Mouse (Mus musculus) stomach, embryonic 16.5 days (tissue): ENCODE measurements around the gene Ccl8. TPM values are rescaled to one million over a fixed set of nuclear protein-coding genes. Genes with fewer than 3 reads are reported as not detected.

Experiments used
- ATAC-seq: fragments of 200-750 bp; cut with Nextera tagmentation; 2 replicates; pipeline ENCODE4 v1.8.0; 2017; ENCODE audit warnings: moderate number of reproducible peaks, moderate TSS enrichment; ENCODE audit not compliant: insufficient read depth, low FRiP score
- H3K27ac ChIP-seq: fragments of 300-500 bp; sonication (generic); 2 replicates; pipeline ENCODE4 v1.5.1; 2014; ENCODE audit warnings: low read length
- H3K27me3 ChIP-seq: fragments of 300-500 bp; sonication (generic); 2 replicates; pipeline ENCODE4 v1.6.1; 2014; ENCODE audit warnings: low read length, control low read depth, mixed read lengths; ENCODE audit not compliant: control insufficient read depth, insufficient read depth
- H3K36me3 ChIP-seq: fragments of 300-500 bp; sonication (generic); 2 replicates; pipeline ENCODE4 v1.6.1; 2014; ENCODE audit warnings: low read length; ENCODE audit not compliant: control insufficient read depth, insufficient read depth
- H3K4me1 ChIP-seq: fragments of 300-500 bp; sonication (generic); 2 replicates; pipeline ENCODE4 v1.6.1; 2014; ENCODE audit warnings: low read length, control low read depth, mixed read lengths; ENCODE audit not compliant: control insufficient read depth, insufficient read depth
- H3K4me2 ChIP-seq: fragments of 300-500 bp; sonication (generic); 2 replicates; pipeline ENCODE4 v1.6.1; 2014; ENCODE audit warnings: low read depth, low read length, mixed read lengths
- H3K4me3 ChIP-seq: fragments of 300-500 bp; sonication (generic); replicated peaks from 2 replicates; pipeline ENCODE4 v1.5.1; 2014; ENCODE audit warnings: mild to moderate bottlenecking, low read length
- H3K9ac ChIP-seq: fragments of 300-500 bp; sonication (generic); 2 replicates; pipeline ENCODE4 v1.6.1; 2014; ENCODE audit warnings: low read length
- H3K9me3 ChIP-seq: fragments of 300-500 bp; sonication (generic); replicated peaks from 2 replicates; pipeline ENCODE4 v1.6.1; 2016; ENCODE audit warnings: low read length, control low read depth; ENCODE audit not compliant: control insufficient read depth
- WGBS: fragments of 180-500 bp; shearing (Covaris S2); extraction: QIAGEN DNeasy Blood & Tissue Kit; methylation state at CpG from one replicate; pipeline ENCODE4 v1.1.7; 2014; 5-methylcytosine and 5-hydroxymethylcytosine counted together
- polyA plus RNA-seq: library from polyadenylated mRNA; unstranded; fragments of >200 nt; fragmentation: Nextera tagmentation; extraction: Ambion mirVana; gene quantifications from 2 replicates; pipeline ENCODE4 v1.2.1, GENCODE M21; 2015

Gene Ccl8
- polyA plus RNA-seq, 1 experiment from 2014 or later = not detected

- Histone ChIP-seq H3K9ac (no peak overlapping the region), H3K9me3 (no peaks in the 10 kb centered on the region), H3K27ac (no peak overlapping the region), H3K36me3 (no peaks in the 10 kb centered on the region), H3K4me2 (no peak overlapping the region), H3K4me3 (no peak overlapping the region), H3K4me1 (no peaks in the 10 kb centered on the region), H3K27me3 (no peaks in the 10 kb centered on the region)
- WGBS = 91% methylated on average over 3 of the region's 3 CpGs
- ATAC-seq = no peak
These were observed 30.6 kb upstream of the Ccl8 start for GRCm38 (mm10) chr11:82084360-82084759.

DNA sequence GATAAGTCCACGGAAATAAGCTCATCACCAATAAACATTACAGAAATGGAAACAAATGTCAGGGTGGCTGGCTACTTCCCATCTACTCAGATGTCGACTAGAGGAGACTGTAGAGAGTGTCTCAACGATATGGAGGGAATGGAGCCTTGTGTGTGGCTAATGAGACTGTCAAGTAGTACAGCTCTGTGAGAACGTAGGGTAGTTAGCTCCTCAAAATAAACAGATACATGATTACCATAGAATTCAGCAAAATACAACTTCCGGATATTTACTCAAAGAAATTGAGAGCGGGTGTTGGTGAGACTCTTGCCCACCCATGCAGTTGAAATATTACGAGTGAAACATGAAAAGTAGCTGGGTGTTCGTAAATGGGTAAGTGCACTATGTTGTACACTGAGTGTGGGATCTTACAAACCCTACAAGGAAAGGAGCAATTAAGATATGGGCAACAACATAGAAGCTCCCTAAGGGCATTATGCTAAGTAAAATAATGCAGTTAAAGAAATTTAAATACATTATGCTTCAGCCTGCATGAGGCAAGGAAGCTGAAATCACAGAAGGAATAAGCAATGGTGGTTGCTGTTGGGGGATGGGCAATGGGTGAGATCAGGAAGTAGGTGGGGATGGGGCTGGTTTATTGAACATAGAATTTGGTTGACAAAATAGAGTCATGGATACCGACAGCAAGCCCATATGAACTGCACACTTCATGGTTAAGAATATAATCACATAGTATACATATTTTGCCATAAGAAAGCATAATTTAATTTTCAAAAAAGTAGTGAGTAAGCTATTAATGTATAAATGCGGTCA, 15.3 kb upstream of the Ccl8 start:
- Histone ChIP-seq H3K36me3 (no peaks in the 10 kb centered on the region), H3K9ac (no peak overlapping the region), H3K9me3 (no peaks in the 10 kb centered on the region), H3K27ac (peak overlapping the region; percentile 47), H3K4me2 (no peak overlapping the region), H3K4me3 (no peak overlapping the region), H3K4me1 (no peaks in the 10 kb centered on the region), H3K27me3 (no peaks in the 10 kb centered on the region)
- ATAC-seq = peak; percentile 71; the same call in 1 of the 2 replicates
- 63% methylated on average over 10 of the region's 10 CpGs for WGBS

GRCm38 (mm10) chr11:82101087-82101486, 13.9 kb upstream of the Ccl8 start:
- H3K4me3 ChIP-seq = no peak overlapping the region
- H3K9me3 ChIP-seq = no peaks in the 10 kb centered on the region
- H3K36me3 ChIP-seq = no peaks in the 10 kb centered on the region
- no peaks in the 10 kb centered on the region for H3K27me3 ChIP-seq
- H3K4me2 ChIP-seq = no peak overlapping the region
- no peak for ATAC-seq
- WGBS = 83% methylated on average over 4 of the region's 4 CpGs
- H3K9ac ChIP-seq = no peak overlapping the region
- H3K4me1 ChIP-seq = no peaks in the 10 kb centered on the region
- no peak overlapping the region for H3K27ac ChIP-seq

GRCm38 (mm10) chr11:82101529-82101928, 13.5 kb upstream of the Ccl8 start, which contains the start of gene Ccl12:
Gene Ccl12 (plus strand): TSS chr11:82101845.
- Histone ChIP-seq H3K4me3 (no peak within 1 kb of the TSS), H3K36me3 (no peaks in the 10 kb centered on the region), H3K27ac (no peak within 1 kb of the TSS), H3K9ac (no peak within 1 kb of the TSS), H3K9me3 (no peaks in the 10 kb centered on the region), H3K4me2 (no peak within 1 kb of the TSS), H3K4me1 (no peaks in the 10 kb centered on the region), H3K27me3 (no peaks in the 10 kb centered on the region)
- ATAC-seq = no peak
- 62% methylated on average over 2 of the region's 2 CpGs for WGBS

DNA sequence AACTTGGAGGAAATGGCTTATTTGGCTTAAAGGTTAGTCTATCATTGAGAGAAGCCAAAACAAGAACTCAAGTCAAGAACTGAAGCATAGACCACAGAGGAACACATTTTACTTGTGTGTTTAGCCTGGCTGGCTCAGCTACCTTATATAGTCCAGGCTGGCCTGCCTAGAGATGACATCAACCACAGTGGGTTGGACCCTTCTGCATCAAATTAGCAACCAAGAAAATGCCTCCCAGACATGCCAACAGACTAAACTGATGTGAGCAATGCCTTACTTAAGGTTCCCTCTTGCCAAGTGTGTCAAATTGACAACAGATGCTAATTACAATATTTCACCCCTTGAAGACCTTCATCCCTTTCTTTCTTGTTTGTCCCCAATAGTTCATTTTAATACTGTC, 5.4 kb upstream of the Ccl8 start:
- Histone ChIP-seq H3K9me3 (no peaks in the 10 kb centered on the region), H3K36me3 (no peaks in the 10 kb centered on the region), H3K27me3 (no peaks in the 10 kb centered on the region), H3K4me2 (no peak overlapping the region), H3K4me3 (no peak overlapping the region), H3K4me1 (no peaks in the 10 kb centered on the region), H3K9ac (no peak overlapping the region), H3K27ac (no peak overlapping the region)
- no peak for ATAC-seq

DNA sequence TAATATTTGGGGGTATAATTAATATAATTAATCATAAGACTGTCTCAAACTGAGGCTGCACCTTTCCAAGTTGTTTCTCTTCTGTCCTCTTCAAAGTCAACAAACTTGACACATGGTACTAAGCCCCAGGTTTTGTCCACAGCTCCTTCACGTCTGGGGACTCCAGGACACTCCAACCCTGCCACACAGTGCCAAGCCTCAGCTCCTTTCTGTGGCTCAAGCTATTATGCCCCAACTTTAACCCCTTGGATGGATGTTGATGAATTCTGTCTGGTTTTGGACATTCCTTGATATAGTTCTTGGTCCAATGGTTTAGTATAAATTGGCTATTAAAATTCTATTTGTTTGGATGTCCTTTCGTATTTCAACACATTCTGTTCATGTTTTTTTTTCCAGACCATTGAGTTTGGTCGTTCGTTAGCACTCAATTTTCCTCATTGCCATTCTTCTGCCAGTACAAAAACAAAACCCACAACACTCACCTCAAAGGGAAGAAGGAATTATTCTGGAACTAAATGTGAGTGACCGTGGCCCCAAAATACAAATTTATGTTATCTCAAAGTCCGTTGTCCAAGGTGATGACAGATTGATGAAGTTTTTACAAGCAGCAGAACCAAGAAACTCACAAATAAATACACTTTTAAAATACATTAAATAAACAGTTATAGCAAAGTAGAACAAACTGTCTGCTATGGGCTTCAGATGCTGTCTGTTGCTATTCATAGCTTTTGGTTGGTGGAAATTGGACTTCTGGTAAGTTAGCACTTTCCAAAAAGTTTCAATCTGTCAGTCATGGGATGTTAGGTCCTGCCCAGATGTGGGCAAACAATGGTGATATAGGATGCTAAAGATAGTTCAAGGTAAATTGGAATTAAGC, 4.4 kb upstream of the Ccl8 start:
- no peak for ATAC-seq
- Histone ChIP-seq H3K27ac (no peak overlapping the region), H3K9ac (no peak overlapping the region), H3K27me3 (no peaks in the 10 kb centered on the region), H3K36me3 (no peaks in the 10 kb centered on the region), H3K9me3 (no peaks in the 10 kb centered on the region), H3K4me3 (no peak overlapping the region), H3K4me1 (no peaks in the 10 kb centered on the region), H3K4me2 (no peak overlapping the region)
- 66% methylated on average over 6 of the region's 6 CpGs for WGBS

DNA sequence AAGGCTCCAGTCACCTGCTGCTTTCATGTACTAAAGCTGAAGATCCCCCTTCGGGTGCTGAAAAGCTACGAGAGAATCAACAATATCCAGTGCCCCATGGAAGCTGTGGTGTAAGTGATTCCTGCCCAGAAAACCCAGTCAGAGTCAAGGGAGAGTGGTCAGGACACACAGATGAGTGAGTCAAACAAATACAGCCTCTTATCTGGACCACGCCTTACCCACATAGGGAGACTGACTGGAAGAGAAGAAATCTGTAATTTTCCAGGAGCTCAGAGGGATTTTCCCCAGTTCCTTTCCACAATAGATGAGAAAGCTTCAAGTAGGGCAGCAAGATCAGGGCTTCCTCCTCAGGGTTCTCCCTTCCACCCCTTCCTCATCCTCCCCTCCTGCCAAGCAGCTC, 1.1 kb downstream of the Ccl8 start:
- H3K9ac ChIP-seq = no peak overlapping the region
- no peaks in the 10 kb centered on the region for H3K36me3 ChIP-seq
- no peaks in the 10 kb centered on the region for H3K27me3 ChIP-seq
- no peak overlapping the region for H3K4me3 ChIP-seq
- no peaks in the 10 kb centered on the region for H3K4me1 ChIP-seq
- no peak for ATAC-seq
- WGBS = 69% methylated on average over 3 of the region's 3 CpGs
- no peaks in the 10 kb centered on the region for H3K9me3 ChIP-seq
- no peak overlapping the region for H3K27ac ChIP-seq
- no peak overlapping the region for H3K4me2 ChIP-seq

GRCm38 (mm10) chr11:82132977-82133376, 18.0 kb downstream of the Ccl8 start:
- Histone ChIP-seq H3K9me3 (no peaks in the 10 kb centered on the region), H3K27me3 (no peaks in the 10 kb centered on the region), H3K4me3 (no peak overlapping the region), H3K4me1 (no peaks in the 10 kb centered on the region), H3K27ac (no peak overlapping the region), H3K4me2 (no peak overlapping the region), H3K9ac (no peak overlapping the region), H3K36me3 (no peaks in the 10 kb centered on the region)
- WGBS = 63% methylated on average over 1 of the region's 1 CpGs
- ATAC-seq = no peak

DNA sequence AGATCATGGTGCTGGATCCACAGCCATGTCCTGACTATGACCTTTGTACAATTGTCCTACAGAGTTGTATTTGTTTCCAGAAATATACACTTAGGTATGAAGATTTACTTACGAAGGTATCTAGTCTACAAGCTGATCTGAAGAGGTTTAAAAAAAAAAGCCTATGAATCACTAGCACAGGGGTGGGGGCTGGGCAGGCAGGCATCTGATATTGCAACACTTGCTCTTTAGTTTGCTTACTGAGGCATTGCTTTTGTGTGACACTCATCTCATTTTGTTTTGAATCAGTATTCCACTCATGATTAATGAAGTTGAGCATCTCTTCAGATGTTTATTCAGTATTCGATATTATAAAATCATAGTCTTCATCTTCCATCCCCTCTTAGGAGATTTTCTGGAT, 21.2 kb downstream of the Ccl8 start:
- no peaks in the 10 kb centered on the region for H3K36me3 ChIP-seq
- peaks cover 2% of the 10 kb centered on the region; the same call in 1 of the 2 replicates for H3K27me3 ChIP-seq
- no peaks in the 10 kb centered on the region for H3K9me3 ChIP-seq
- 90% methylated on average over 2 of the region's 2 CpGs for WGBS
- H3K4me3 ChIP-seq = no peak overlapping the region
- no peak overlapping the region for H3K4me2 ChIP-seq
- H3K4me1 ChIP-seq = 0 out of 2 replicates have a peak, but pooled peaks cover 4% of the 10 kb centered on the region
- ATAC-seq = no peak
- H3K27ac ChIP-seq = no peak overlapping the region
- no peak overlapping the region for H3K9ac ChIP-seq
